Mouse (Mus musculus) cerebellum, postnatal 36 days (tissue): ENCODE measurements around the gene Mmadhc.

ENCODE experiments used
- DNase-seq, 2 experiments: peaks; one replicate each; pipeline ENCODE4 v3.0.0; 2021 to 2022; ENCODE audit warnings: mixed read lengths in 2 of 2

Gene Mmadhc

DNA sequence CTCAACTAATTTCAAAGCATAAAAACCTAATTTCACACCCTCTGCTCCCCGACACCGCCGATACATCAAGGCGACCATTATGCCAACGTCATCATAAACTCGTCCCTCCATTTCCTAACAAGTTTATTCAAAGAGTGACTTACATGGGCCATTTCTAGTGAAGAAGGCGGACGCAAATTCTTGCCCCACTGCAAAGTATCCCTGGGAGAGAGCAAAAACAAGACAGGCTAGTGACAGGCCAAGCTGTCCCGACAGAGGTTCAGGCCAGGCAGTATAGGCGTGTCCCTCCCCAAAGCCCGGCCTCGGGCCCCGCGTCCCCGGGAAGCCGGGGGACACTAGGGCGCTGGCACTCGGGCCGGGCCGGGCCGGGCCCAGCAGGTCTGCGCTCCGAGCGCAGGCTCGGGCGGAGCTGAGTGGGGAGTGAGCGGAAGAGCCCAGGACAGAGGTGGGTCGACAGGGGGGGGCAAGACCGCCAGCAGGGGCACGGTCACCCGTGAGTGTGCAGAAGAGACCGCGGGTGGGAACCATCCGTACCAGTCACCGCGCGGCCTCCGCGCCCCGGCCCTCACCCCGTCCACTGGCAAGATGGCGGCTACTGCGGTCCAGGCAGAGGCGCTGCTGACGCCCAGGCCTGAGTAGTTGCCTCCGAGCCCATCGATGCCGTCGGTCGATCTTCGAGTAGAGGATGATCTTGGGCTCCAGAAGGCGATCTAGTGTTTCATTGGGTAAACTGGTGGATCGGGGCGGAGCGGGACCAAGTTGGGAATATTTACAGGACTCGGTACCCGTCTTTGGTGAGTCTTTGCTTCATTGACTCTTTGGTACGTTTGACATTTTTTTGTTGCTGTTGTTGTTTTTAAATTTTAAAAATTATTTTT is at the start of gene Mmadhc:
TSS of gene Mmadhc (minus strand) at position 693 of the 878 bp plus-strand sequence.
- DNase-seq, result peak; percentile 94

DNA sequence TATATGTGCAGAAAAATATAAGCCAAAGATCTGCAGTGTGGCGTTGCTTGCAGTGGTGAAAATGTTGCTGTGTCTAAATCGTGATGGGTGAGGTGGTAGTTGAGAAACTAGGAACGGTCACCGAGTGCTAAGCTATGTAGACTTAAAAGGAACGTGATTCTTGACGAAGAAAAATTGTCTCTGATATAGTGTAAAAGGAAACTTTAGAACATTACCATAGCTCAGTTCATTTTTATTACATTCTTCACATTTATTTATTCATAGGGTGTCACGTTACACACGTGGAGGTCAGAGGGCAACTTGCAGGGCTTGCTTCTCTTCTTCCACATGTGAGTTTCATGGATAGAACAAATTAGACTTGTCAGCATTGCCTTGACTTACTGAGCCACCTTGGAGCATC is 47.0 kb upstream of the Mmadhc start:
- no peak for DNase-seq

DNA sequence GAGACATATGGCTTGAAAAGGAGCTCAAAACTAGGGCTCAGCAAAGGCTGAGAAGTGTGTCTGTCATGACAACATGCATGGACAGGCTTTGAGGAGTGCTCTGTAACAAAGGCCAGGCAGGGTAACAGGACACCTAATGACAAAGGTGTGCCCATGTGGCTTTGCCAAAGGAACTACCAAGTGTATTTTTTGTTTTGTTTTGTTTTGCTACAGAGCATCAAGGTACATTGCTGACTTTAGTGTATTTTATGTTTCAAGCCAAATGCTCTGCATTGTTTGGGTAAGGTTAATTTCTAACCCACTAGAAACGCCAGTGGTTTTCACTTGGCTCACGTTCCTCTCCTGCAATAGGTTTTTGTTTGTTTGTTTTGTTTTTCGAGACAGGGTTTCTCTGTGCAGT is 42.5 kb upstream of the Mmadhc start:
- no peak for DNase-seq

DNA sequence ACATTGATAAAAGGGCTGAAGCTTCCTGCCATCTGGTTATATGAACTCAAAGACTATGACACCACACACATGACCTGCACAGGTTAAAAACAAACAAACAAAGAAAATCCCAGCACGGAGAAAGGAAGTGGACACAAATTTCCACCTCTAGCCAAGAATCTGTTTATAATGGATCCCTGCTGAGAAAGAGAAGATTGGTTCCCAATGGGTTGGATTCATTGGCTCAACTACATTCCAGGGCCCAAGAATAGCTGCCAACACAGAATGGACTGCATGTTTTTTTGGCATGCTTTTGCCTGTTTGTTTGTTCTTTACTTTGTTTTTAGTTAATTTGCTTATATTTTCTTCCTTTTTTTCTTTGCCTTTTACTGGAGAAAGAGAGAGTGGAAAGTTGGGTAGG is 41.0 kb upstream of the Mmadhc start:
- no peak for DNase-seq

DNA sequence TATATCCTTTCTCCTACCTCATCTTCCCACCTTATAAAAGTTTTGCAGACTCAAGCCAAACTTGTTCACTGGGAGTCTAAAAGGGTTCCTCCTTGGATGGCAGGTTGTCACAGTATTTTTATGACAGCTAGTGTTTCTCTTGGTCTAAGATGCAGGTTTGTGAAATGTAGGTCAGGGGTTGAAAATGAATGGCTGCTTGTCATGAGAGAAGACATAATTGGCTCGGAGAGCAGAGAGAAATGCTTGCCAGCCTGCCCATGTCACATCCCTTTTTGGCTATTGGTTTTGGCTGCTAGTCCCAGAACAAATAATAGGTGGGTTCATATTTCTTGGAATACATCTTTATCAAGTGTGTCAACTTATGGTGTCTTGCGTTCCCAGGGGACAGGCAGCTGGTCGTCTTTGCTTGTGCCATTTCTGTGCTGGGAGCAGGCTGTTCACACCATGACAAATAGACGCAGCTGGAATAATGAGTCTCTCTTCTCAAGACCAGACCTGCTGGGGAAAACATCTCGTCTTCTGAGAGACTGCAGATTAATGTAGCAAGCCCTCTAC is 35.2 kb upstream of the Mmadhc start:
- no peak for DNase-seq

DNA sequence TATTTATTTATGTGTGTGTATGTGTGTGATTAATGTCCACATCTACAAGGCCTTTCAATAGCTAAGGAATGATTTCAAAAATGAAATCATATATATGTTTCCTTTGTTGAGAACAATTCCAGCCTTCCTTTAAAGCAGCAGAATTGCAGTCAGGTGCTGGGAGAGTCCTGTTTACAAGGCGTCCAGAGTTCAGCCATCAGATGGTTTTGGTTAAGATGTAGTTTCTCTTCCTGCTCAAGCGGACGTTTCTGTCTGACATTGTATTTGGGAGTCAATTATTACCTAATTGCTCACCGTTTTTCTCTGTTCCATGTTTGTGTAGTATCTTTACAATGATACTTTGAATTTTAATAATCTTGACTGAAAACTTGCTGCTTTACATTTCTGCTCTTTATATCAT is 31.6 kb upstream of the Mmadhc start:
- no peak for DNase-seq

DNA sequence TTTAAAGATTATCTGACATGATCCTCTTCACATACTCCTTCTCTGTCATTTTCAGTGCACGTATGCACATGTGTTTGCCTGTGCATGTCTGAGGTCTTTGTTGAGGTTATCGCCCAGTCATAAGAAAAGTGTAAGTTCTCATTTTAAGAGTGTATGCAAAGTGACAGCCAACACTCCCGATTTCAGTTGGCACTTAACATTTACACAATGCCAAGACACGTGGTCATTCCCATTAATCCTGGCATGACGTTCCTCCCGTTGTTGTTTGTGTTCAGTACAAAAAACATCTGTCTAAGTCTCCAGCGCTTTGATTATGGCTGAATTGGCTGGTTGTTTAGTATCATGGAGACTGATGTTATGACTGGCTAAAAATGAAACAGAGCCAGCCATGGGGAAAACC is 28.2 kb upstream of the Mmadhc start:
- DNase-seq, result no peak

DNA sequence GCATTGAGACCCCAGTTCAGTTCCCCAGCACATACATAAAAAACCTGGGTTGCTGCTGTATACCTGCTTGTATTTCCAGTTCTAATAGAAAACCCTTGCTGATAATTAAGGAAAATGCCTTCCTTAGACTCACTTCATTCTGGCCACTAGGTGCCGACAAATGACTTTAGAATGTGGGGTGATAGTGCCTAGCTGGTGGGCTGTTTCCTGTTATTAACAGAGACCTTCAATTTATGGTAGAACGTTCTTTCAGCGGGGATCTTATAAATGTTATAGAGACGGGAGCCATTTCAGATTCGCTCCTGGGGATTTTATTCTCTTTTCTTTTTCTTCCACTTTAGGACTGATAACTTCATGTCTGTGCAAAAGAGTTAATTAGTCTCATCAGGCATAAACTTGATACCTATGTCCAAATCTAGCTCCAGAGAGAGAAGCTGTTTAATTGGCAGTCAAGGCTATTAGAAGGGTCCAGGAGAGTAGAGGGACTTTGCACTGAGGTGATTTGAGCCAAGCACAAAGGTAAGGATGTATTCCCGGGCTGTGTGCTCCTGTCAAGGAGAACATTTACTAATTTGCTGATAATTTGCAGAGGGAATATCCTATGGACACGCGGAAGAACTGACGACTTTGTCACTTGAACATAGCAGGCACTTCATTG is 10.2 kb upstream of the Mmadhc start:
- peak; percentile 35 to 46 for DNase-seq

DNA sequence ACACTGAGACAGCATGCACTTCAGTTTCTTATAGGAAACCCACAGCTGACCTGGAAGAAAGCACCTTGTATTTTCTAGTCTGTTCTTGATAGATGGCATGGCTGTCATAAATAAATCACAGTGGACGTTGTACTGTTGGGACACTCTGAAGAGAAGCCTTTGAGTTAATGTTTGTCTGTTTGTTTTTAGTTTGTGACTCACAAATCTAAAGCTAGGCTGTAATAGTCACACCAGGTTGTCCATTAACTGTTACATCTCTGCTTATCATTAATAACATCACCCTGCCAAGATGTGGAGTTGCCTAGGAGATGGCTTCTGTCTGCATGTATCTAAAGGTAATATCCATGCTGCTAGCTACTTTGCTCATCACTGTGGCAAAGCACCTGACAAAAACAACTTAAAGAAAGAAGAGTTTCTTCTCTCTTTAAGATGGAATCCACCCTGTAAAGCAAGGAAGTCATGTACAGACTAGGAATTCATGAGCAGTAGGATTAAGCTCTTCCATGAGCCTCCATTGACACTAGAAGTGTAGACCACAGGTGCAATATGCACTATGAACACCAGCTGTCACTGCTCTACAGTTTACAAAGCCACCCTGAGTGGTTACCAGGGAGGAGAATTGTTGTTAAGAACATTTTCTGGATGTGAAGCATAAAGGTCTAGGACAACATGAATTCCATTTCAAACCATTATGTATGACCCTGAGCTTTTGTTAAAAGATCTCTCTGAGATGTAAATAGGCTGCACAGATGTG is 8.4 kb upstream of the Mmadhc start:
- DNase-seq, result no peak

DNA sequence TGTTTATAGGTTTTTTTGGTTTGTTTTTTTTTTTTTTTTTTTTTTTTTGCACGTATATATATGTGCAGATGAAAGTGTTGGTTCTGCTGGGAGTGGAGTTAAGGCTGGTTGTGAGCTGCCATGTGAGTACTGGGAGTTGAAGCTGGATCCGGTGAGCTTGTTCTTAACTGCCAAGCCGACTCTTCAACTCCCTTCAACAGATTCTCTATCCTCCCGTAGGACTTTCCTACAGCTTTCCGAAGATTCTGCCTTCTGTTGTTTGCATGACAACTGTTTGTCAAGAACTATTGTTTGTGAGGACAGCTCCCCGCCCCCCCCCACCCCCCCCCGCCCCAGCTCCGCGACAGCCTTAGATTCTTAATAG is 368 bp upstream of the Mmadhc start:
- peak in 1 of 2 experiments; percentile 13 for DNase-seq

DNA sequence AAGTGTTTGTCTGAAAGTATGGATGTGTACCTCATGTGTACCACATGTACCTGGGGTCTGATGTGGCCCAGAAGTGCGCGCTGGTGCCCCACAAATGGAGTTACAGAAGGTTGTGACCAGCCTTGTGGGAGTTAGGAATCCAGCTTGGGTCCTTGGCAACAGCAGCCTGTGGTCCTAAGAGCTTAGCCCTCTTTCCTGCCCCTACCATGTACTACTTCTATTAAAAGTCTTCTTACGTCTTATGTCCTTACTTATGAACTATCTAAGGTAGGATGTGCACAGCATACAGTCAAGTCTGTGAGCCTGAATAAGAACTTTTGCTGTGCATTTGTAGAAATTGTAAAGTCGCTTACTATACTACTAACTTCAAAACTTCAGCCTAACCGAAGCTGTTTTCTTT is 1.0 kb downstream of the Mmadhc start:
- no peak for DNase-seq

DNA sequence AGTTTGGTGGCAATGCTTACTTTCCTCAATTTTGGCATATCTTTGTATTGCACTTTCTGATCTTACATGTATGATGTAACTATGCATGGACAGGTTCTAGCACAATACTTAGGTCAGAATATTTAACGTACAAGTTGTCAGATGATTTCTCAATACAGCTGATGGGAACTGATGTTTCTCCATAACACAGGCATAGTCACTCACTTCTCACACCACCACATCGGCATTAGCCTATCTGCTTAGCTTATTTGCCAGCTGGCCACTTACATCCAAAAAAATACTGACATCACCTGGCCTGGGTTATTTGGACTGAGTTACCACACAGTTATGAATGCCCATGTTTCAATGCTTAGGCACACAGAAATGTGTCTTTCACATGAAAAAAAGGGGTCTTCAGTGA is 2.5 kb downstream of the Mmadhc start:
- no peak for DNase-seq

DNA sequence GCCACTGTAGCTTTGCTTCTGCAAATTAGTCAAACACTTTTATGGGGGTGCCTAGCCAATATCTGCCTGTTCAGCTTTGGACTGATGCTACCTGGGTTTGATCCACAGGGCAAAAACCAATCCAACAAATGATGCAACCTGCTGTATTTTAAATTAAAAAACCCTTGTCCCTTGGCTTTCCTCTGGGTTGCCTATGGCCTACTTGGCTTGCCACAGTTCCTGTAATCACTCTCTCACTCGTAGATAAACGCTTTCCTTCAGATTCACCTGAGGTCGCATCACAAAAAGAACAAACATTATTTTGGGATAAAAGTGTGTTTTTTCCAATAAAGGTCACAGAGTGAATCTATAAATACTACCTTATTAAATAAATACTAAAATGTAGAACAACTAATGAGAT is 3.0 kb downstream of the Mmadhc start:
- DNase-seq, result no peak

DNA sequence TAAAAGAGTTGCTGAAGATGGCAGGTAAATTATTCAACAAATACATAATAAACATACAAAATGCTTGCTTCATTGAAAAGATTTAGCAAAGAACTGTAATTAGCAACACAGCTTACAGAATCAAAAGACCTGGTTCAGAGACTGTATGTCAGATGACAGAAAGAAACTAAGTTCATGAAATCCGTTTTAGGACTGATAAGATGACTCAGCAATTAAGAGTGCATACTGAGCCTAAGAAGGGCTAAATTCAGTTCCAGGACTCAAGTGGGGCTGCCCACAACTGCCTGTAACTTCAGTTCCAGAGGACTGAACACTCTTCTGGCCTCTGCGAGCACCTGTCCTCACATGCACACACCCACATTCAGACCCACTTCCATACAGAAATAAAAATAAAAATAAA is 4.7 kb downstream of the Mmadhc start:
- no peak for DNase-seq

DNA sequence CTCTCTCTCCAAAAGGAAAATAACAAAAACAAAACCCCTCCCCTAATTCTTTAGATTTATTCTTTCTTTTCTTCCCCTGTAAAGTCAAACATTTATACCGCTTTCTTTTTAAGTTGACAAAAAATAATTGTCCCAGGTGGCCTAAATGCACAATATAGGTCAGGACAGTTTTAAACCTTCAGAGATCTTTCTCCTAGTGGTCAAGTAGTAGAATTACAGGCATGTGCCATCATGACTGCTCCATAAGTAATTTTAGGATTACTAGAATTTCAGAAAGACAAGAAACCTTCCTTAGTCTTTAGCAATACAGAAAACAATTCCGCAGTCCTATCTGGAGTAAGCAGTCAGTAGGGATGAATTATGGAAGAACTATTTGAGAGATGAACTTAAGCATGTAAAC is 5.8 kb downstream of the Mmadhc start:
- no peak for DNase-seq

DNA sequence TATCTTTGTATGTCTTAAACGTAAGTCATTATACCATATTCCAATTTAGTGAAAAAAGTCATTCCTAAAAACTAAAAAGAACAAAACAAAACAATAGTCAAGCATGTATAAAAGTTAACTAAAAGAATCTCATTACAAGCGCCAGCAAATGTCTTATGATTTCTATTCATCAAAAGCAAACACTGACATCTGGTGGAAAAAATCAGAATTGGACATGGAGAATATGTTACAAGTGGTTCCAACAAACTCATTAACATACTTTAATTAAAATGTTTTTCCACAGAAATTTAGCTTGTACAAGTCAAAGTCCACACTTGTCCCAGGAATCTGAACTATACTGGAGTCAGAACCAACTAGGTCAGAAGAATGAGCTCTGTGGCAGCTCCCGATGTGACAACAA is 11.8 kb downstream of the Mmadhc start:
- no peak for DNase-seq

DNA sequence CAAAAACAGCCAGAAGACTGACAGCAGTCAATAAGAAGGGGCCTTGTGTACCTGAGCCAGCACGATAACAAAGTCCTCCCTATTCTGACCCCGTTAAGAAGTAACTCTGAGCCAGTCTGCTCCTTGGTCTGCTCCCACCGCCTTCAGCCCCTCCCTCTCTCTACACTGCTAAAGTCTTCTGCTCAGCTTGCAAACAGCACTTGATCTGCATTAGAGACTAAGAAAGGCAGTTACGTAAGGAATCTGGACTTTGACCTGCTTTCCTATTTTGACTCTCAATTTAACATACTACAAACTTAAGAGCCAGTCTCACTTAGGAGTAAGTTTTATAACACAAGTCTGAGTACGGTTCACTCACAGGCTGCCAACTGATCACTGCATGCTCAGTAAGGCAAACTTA is 12.6 kb downstream of the Mmadhc start:
- DNase-seq, result no peak

DNA sequence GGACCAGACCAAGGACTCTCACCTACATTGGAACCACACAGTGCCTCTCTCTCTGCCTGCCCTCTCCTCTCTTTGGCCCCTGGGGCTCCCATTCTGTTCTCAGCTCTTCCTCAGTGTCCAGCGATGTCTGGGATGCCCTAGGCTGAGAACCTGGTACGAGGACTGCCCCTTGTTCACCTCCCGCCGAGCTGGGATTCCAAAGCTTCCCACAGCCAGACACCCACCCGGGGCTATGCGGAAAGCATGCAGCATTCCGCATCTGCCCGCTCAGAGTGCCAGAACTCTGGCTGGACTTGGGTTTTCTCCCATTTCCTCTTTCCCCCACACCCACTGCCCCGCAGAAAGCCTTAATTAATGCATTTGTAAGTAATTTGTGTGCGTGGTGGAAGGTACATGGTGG is 19.9 kb downstream of the Mmadhc start:
- no peak for DNase-seq

DNA sequence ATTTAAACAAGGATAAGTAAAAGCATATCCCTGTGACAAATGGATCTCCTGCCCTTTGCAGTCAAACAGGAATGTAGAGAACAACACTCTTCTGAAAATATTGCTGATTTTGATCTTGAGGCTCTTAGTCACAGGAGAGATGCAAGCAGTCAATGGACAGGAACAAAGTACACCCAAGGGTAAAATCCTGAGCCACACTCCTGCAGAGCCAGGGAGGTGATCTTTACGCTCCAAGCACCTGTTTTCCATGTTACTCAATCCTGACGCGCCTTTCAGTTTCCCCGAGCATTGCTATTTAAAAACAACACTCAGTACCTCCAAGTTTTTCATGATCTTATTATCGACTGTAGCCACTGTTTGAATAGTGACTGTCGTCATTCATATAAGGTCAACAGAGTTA is 23.2 kb downstream of the Mmadhc start:
- DNase-seq, result no peak

DNA sequence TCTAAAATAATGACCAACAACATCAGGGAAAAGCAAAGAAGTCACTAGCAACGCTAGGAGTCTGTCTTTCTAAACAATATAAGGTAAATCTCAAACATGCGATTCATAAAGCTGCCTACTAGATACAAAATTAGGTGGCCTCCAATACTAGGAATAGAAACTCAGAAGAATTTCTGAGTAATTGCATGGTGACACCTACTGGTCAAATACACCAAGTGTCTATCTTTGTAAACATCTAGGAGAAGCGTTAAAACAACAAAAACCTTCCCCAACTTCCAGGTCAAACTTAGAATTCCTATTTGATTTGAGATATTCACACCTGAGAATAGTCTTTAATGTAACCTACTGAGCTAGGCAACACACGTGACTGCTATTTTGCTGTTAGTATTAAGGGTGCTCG is 24.4 kb downstream of the Mmadhc start:
- DNase-seq, result no peak

DNA sequence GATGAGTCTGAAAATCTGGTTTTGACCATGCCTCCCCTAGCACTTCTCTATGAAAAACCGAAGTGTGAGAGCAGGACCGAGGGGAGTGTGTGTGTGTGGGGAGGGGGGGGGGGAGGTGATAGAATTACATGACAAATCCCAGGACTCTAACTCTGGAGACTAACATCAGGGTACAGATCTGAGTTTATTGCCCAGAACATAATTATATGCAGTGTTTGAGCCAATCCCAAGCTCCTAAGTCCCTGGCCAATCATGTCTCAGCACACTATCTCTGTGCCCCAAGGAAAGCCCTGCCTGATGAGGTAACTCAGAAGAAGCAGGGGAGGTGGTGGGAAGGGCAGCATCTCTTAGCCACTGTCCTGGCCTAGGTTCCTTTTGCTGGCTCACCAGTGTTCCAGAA is 28.1 kb downstream of the Mmadhc start:
- DNase-seq, result no peak

DNA sequence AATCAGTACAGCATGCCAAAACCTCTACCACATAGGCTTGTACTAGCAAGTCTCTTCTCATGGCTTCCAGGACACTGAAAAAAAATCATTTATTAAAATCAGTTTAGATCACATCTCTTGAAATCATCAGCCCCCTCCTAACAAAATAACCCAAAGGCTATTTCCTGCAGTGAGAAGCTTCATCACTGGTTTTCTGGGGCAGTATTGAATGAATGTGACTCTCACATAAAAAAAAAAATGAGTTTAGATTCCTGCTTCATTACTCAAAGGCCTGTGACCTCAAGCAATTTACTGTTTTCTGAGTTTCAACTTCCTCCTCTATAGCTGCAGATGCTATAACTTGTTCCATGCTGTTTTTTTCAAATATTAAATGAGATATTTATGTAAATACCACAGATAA is 29.6 kb downstream of the Mmadhc start:
- DNase-seq, result no peak

DNA sequence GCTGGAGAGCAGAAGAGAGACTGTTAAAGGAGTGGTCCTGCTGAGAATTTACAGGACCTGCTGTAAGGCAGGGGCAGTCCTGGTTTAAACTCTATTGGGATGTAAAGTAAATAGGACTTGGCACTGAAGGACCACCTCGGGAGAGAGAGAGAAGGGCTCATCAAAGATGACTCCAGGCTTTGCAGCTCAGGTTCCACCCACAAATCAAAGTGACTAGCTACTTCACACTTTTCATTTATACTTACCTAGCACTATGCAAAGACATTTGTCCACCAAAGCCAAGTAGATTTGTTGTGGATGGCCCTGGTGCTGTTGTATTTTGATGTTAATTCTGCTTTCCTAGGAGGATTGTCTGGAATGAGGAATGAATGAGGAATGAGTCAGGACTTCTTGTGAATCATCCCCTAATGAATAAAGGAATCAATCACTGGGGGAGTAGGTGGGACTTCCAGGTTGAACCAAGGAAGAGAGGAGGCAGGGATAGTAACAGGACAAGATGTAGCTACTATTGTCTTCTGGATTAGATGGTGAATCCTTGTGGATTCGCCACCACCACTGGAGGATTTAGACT is 31.3 kb downstream of the Mmadhc start:
- no peak for DNase-seq
